Mouse (Mus musculus) neural tube, embryonic 12.5 days (tissue): ENCODE measurements around the gene Wnt5b. TPM values are rescaled to one million over a fixed set of nuclear protein-coding genes. Genes with fewer than 3 reads are reported as not detected.
"Not testable (repeated sequence)": the region's sequence is repeated elsewhere in the genome, so short reads cannot be mapped to it uniquely, and the experiment has no call there.

Source experiments
- ATAC-seq: fragments of 200-750 bp; cut with Nextera tagmentation; 2 replicates; pipeline ENCODE4 v1.8.0; 2017; ENCODE audit warnings: low read depth, mild to moderate bottlenecking, moderate TSS enrichment, moderate library complexity; ENCODE audit not compliant: low FRiP score
- H3K27ac ChIP-seq: fragments of 300-500 bp; sonication (generic); 2 replicates; pipeline ENCODE4 v1.5.1; 2016
- H3K27me3 ChIP-seq: fragments of 300-500 bp; sonication (generic); replicated peaks from 2 replicates; pipeline ENCODE4 v1.6.1; 2016; ENCODE audit warnings: mild to moderate bottlenecking
- H3K36me3 ChIP-seq: fragments of 300-500 bp; sonication (generic); 2 replicates; pipeline ENCODE4 v1.6.1; 2016; ENCODE audit warnings: mild to moderate bottlenecking
- H3K4me1 ChIP-seq: fragments of 300-500 bp; sonication (generic); 2 replicates; pipeline ENCODE4 v1.6.1; 2016
- H3K4me2 ChIP-seq: fragments of 300-500 bp; sonication (generic); replicated peaks from 2 replicates; pipeline ENCODE4 v1.6.1; 2016; ENCODE audit warnings: mild to moderate bottlenecking
- H3K4me3 ChIP-seq: fragments of 300-500 bp; sonication (generic); 2 replicates; pipeline ENCODE4 v1.5.1; 2016
- H3K9ac ChIP-seq: fragments of 300-500 bp; sonication (generic); 2 replicates; pipeline ENCODE4 v1.6.1; 2016; ENCODE audit warnings: mild to moderate bottlenecking
- H3K9me3 ChIP-seq: fragments of 300-500 bp; sonication (generic); 2 replicates; pipeline ENCODE4 v1.6.1; 2016; ENCODE audit warnings: mild to moderate bottlenecking
- WGBS: fragments of 180-500 bp; shearing (Covaris S2); methylation state at CpG from one replicate; pipeline ENCODE4 v1.1.7; 2016; 5-methylcytosine and 5-hydroxymethylcytosine counted together
- polyA plus RNA-seq: library from polyadenylated mRNA; unstranded; fragments of >200 nt; fragmentation: Nextera tagmentation; extraction: Ambion mirVana; gene quantifications from 2 replicates; pipeline ENCODE4 v1.2.1, GENCODE M21; 2016

The Wnt5b gene
- polyA plus RNA-seq, 1 experiment from 2014 or later = 6.2 TPM

DNA sequence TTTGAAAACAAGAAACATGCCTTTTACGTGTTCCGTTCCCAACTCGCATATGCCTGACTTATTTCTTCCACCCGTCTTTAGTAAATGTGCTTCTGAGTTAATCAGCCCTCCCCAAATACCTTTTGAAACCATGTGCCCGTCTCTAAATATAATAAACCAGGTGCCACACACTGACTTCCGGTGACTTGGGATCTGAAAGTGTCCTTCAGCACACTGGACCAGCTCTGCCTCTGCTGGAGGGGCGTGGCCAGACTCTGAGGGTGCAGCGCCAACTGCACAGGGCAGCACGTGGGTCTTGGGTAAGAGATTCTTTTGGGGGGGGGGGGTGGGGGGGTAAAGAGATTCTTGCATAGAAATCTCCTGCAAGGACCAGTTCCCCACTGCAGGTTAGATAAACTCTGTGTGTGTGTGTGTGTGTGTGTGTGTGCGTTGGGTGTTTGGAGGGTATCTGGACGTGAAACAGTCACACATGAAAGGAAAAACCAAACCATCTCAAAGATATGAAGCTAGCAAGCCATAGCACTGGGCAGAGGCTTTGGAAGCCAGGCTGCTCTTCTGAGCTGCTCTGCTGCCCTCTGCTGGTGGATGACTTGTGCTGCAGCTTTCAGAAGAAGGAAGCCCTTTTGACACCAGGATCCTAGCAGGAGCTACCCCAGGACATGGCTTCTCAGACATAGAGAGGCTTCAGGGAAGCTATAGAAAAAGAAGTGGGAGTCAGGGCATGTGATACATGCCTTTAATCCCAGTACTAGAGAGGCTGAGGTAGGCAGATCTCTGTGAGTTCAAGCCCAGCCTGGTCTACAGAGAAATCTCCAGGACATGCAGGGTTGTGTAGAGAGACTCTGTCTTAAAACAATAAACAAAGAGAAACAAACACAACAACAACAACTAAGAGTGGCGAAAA lies 100.2 kb downstream of the Wnt5b start:
- Histone ChIP-seq H3K9ac (no peak overlapping the region), H3K4me1 (peaks cover 15% of the 10 kb centered on the region), H3K4me2 (peak overlapping the region; percentile 24; the same call in 1 of the 2 replicates), H3K36me3 (no peaks in the 10 kb centered on the region), H3K27me3 (no peaks in the 10 kb centered on the region), H3K4me3 (no peak overlapping the region), H3K9me3 (no peaks in the 10 kb centered on the region), H3K27ac (no peak overlapping the region)
- 56% methylated on average over 12 of the region's 12 CpGs for WGBS
- ATAC-seq = peak; percentile 59

DNA sequence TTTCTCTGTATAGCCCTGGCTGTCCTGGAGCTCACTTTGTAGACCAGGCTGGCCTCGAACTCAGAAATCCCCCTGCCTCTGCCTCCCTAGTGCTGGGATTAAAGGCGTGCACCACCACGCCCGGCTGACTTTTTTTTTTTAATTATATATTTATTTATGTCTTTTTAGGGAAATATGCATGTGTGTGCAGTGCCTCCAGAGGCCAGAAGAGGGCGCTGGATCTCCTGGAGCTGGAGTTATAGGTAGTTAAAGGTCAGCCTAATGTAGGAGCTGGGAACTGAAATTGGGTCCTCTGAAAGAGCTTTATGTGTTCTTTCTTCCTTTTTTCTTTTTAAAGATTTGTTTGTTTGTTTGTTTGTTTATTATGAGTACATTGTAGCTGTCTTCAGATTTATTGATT lies 101.4 kb downstream of the Wnt5b start:
- H3K27me3 ChIP-seq, H3K9me3 ChIP-seq, ATAC-seq, H3K4me3 ChIP-seq, H3K9ac ChIP-seq, H3K27ac ChIP-seq, H3K4me2 ChIP-seq, H3K36me3 ChIP-seq: not testable (repeated sequence)
- H3K4me1 ChIP-seq = peaks cover 16% of the 10 kb centered on the region
- 80% methylated on average over 5 of the region's 5 CpGs for WGBS

DNA sequence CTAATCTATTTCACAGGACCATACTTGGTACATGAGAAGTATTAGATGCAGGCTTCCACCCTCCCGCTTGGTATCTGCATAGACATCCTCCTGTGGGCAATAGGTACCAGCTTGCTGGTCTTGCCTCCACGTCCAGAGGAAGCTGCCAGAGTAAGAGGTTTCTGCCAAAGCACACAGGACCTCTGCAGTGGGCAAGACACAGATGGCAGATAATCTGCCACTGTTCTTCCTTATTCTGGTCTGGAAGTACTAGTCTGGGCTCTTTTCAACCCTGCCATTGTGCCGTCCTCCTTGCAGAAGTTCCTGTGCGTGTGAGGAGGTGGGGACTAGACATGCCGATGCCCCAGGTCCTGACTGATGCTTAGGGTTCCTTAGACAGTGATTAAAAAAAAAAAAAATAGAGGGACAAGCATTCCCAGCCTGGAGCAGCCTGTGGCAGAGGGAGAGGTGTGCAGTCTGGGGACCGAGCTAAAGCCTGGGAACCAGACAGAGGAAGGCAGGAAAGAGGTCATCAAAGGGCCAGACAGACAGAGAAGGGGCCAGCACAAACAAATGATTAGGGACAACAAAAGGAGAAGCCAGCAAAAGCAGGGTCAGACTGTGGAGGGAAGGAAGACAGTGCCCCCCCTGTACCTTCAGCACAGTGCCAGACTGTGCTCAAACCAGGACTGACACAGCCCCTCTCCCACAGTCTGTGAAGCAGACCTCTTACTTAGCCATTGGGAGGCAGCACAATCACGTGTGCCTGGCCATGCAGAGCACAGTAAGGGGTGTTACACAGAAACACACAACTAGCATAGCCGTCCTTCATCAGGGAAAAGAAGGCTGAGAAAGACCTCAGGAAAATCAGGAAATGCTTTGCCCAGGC lies 106.0 kb downstream of the Wnt5b start:
- H3K27ac ChIP-seq = no peak overlapping the region
- WGBS = 27% methylated on average over 8 of the region's 8 CpGs
- ATAC-seq = peak; percentile 82
- H3K4me1 ChIP-seq = peaks cover 12% of the 10 kb centered on the region
- no peak overlapping the region; the same call in 1 of the 2 replicates for H3K9ac ChIP-seq
- H3K4me2 ChIP-seq = no peak overlapping the region
- H3K27me3 ChIP-seq = no peaks in the 10 kb centered on the region
- no peaks in the 10 kb centered on the region for H3K9me3 ChIP-seq
- no peaks in the 10 kb centered on the region for H3K36me3 ChIP-seq
- no peak overlapping the region for H3K4me3 ChIP-seq

DNA sequence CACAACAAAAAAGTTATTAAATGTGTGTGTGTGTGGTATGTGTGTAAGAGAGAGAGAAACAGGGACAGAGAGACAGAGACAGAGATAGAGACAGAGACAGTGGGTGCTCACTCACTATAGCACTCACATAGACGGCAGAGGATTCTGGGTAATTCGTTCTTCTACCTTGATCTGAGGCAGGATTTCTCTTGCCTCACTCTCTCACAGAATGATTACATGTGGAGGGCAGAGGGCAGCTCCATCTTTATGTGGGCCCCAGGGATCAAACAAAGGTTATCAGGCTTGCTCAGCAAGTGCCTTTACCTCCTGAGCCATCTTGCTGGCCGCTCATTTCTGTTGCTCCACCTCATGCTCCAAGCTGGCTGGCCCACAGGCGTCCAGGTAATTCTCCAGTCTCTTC lies 109.8 kb downstream of the Wnt5b start:
- no peak overlapping the region for H3K4me2 ChIP-seq
- no peak overlapping the region for H3K27ac ChIP-seq
- no peak overlapping the region for H3K4me3 ChIP-seq
- no peak for ATAC-seq
- H3K36me3 ChIP-seq = no peaks in the 10 kb centered on the region
- H3K4me1 ChIP-seq = peaks cover 12% of the 10 kb centered on the region
- no peaks in the 10 kb centered on the region for H3K9me3 ChIP-seq
- 93% methylated on average over 4 of the region's 4 CpGs for WGBS
- H3K27me3 ChIP-seq = no peaks in the 10 kb centered on the region
- H3K9ac ChIP-seq = no peak overlapping the region

DNA sequence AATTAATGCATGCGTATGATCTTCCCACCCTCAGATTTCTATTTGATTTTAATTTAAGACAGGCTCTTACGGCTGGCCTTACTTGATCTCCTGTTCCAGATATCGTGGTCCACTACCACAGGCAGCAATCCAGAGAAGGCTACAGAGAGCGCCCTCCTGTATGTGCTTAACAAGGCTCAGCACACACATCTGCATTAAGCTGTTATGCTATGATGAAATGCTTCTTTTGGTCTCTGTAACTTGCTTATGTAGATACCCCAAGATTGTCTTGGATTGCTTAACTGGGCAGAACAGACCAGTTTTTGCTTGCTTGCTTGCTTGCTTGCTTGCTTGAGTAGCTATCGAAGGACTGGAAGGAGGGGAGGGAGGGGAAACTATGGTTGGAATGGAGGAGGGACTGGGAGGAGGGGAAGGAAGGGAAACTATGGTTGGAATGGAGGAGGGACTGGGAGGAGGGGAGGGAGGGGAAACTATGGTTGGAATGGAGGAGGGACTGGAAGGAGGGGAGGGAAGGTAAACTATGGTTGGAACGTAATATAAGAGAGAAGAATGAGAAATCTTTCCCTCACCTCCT lies 112.3 kb downstream of the Wnt5b start:
- WGBS = 90% methylated on average over 6 of the region's 6 CpGs
- H3K4me1 ChIP-seq = no peaks in the 10 kb centered on the region
- H3K27ac ChIP-seq = no peak overlapping the region
- H3K4me3 ChIP-seq = no peak overlapping the region
- no peak overlapping the region for H3K4me2 ChIP-seq
- no peak for ATAC-seq
- H3K36me3 ChIP-seq = no peaks in the 10 kb centered on the region
- H3K9ac ChIP-seq = no peak overlapping the region
- H3K9me3 ChIP-seq = 0 out of 2 replicates have a peak, but pooled peaks cover 3% of the 10 kb centered on the region
- no peaks in the 10 kb centered on the region for H3K27me3 ChIP-seq

GRCm38 (mm10) chr6:119430508-119430907 lies 113.6 kb downstream of the Wnt5b start:
- Histone ChIP-seq H3K4me3 (no peak overlapping the region), H3K4me1 (no peaks in the 10 kb centered on the region), H3K9ac (no peak overlapping the region), H3K27ac (no peak overlapping the region), H3K27me3 (no peaks in the 10 kb centered on the region), H3K9me3 (0 out of 2 replicates have a peak, but pooled peaks cover 3% of the 10 kb centered on the region), H3K36me3 (no peaks in the 10 kb centered on the region), H3K4me2 (no peak overlapping the region)
- WGBS = 54% methylated on average over 2 of the region's 2 CpGs
- no peak for ATAC-seq

DNA sequence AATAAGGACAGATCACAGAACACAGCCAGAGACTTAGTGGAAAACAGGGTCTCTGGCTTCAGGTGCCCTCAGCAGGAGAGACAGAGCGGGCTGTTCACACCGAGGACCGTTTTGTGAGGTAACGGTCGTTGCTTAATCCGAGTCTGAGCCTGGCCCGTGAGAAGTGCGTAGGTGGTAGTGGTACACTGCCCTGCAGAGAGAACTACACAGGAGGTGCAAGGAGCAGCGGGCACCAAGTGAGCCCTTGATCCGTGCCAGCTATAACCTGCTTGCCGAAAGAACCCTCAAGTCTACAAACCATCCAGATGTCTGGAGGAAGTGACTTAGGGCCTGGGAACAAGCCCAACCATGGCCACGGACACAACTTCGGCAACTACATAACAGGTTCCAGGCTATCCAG lies 114.8 kb downstream of the Wnt5b start:
- Histone ChIP-seq H3K9ac (no peak overlapping the region), H3K4me1 (no peaks in the 10 kb centered on the region), H3K9me3 (0 out of 2 replicates have a peak, but pooled peaks cover 3% of the 10 kb centered on the region), H3K4me3 (no peak overlapping the region), H3K27me3 (no peaks in the 10 kb centered on the region), H3K36me3 (no peaks in the 10 kb centered on the region), H3K4me2 (no peak overlapping the region), H3K27ac (no peak overlapping the region)
- no peak for ATAC-seq
- 97% methylated on average over 13 of the region's 13 CpGs for WGBS

DNA sequence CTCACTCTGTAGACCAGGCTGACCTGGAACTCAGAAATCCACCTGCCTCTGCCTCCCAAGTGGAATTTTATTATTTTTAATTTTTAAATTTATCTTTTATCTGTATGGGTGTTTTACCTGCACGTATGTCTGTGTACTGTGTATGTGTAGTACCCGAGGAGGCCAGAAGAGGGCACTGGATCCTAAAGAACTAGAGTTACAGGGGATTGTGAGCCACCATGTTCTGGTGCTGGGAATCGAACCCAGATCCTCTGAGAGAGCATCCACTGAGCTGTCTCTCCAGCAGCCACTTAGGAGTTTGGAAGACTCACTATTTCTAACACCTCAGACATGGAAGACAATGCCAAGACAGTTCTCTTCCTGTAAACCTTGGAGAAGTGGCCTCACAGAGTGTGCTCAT lies 115.5 kb downstream of the Wnt5b start:
- Histone ChIP-seq H3K4me2 (no peak overlapping the region), H3K9ac (no peak overlapping the region), H3K27me3 (no peaks in the 10 kb centered on the region), H3K9me3 (0 out of 2 replicates have a peak, but pooled peaks cover 3% of the 10 kb centered on the region), H3K4me1 (no peaks in the 10 kb centered on the region), H3K27ac (no peak overlapping the region), H3K36me3 (no peaks in the 10 kb centered on the region), H3K4me3 (no peak overlapping the region)
- no peak for ATAC-seq
- WGBS = 92% methylated on average over 3 of the region's 3 CpGs

GRCm38 (mm10) chr6:119421001-119421400 lies 123.1 kb downstream of the Wnt5b start:
- H3K27ac ChIP-seq = no peak overlapping the region
- H3K9ac ChIP-seq = no peak overlapping the region
- H3K36me3 ChIP-seq = no peaks in the 10 kb centered on the region
- no peaks in the 10 kb centered on the region for H3K9me3 ChIP-seq
- no peak overlapping the region for H3K4me3 ChIP-seq
- no peak for ATAC-seq
- no peaks in the 10 kb centered on the region for H3K27me3 ChIP-seq
- H3K4me1 ChIP-seq = peaks cover 9% of the 10 kb centered on the region
- WGBS = 87% methylated on average over 4 of the region's 4 CpGs
- H3K4me2 ChIP-seq = no peak overlapping the region

DNA sequence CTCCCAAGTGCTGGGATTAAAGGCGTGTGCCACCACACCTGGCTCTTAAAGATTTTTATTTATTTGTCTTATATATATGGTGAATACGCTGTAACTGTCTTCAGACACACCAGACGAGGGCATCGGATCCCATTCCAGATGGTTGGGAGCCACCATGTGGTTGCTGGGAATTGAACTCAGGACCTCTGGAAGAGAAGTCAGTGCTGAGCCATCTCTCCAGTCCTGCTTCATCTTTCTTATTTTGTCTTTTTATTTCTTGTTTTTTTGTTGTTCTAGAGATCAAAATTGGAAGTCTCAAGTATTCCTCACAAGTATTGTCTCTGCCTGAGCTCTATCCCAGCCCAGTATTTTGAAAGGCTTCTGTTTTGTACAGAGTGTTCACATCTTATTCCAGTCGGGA lies 123.8 kb downstream of the Wnt5b start:
- no peak for ATAC-seq
- H3K27ac ChIP-seq = no peak overlapping the region

GRCm38 (mm10) chr6:119419412-119419811 lies 124.7 kb downstream of the Wnt5b start:
- no peak overlapping the region for H3K9ac ChIP-seq
- no peak for ATAC-seq
- H3K36me3 ChIP-seq = no peaks in the 10 kb centered on the region
- peaks cover 9% of the 10 kb centered on the region for H3K4me1 ChIP-seq
- no peak overlapping the region for H3K4me3 ChIP-seq
- H3K27me3 ChIP-seq = no peaks in the 10 kb centered on the region
- no peaks in the 10 kb centered on the region for H3K9me3 ChIP-seq
- 11% methylated on average over 7 of the region's 7 CpGs for WGBS
- H3K4me2 ChIP-seq = no peak overlapping the region
- no peak overlapping the region for H3K27ac ChIP-seq

More for the DNA sequence above, 123.8 kb downstream of the Wnt5b start:
- no peak overlapping the region for H3K9ac ChIP-seq
- H3K9me3 ChIP-seq = no peaks in the 10 kb centered on the region
- H3K27me3 ChIP-seq = no peaks in the 10 kb centered on the region
- WGBS = 95% methylated on average over 5 of the region's 5 CpGs
- no peak overlapping the region for H3K4me3 ChIP-seq
- no peak overlapping the region for H3K4me2 ChIP-seq
- H3K36me3 ChIP-seq = no peaks in the 10 kb centered on the region
- peaks cover 9% of the 10 kb centered on the region for H3K4me1 ChIP-seq
